Mouse (Mus musculus) liver, embryonic 13.5 days (tissue): ENCODE results near the gene Srl. TPM values are rescaled to one million over a fixed set of nuclear protein-coding genes. Genes with fewer than 3 reads are reported as not detected.

ENCODE experiments used
- ATAC-seq: fragments of 200-750 bp; cut with Nextera tagmentation; 2 replicates; pipeline ENCODE4 v1.8.0; 2017; ENCODE audit warnings: low read depth, mild to moderate bottlenecking, moderate number of reproducible peaks, moderate library complexity
- DNase-seq: peaks from one replicate; pipeline ENCODE4 v3.0.0; 2022
- H3K27ac ChIP-seq: fragments of 300-500 bp; sonication (generic); 2 replicates; pipeline ENCODE4 v1.5.1; 2015; ENCODE audit warnings: moderate library complexity, mild to moderate bottlenecking, inconsistent platforms
- H3K27me3 ChIP-seq: fragments of 300-500 bp; sonication (generic); 2 replicates; pipeline ENCODE4 v1.6.1; 2015; ENCODE audit warnings: mild to moderate bottlenecking, inconsistent platforms
- H3K36me3 ChIP-seq: fragments of 300-500 bp; sonication (generic); 2 replicates; pipeline ENCODE4 v1.6.1; 2015; ENCODE audit warnings: mild to moderate bottlenecking, inconsistent platforms
- H3K4me1 ChIP-seq: fragments of 300-500 bp; sonication (generic); replicated peaks from 2 replicates; pipeline ENCODE4 v1.6.1; 2015; ENCODE audit warnings: inconsistent platforms
- H3K4me2 ChIP-seq: fragments of 300-500 bp; sonication (generic); 2 replicates; pipeline ENCODE4 v1.6.1; 2015; ENCODE audit warnings: inconsistent platforms, mild to moderate bottlenecking, moderate library complexity
- H3K4me3 ChIP-seq: fragments of 300-500 bp; sonication (generic); replicated peaks from 2 replicates; pipeline ENCODE4 v1.5.1; 2015; ENCODE audit warnings: mild to moderate bottlenecking, inconsistent platforms
- H3K9ac ChIP-seq: fragments of 300-500 bp; sonication (generic); 2 replicates; pipeline ENCODE4 v1.6.1; 2015; ENCODE audit warnings: mild to moderate bottlenecking, inconsistent platforms
- H3K9me3 ChIP-seq: fragments of 300-500 bp; sonication (generic); replicated peaks from 2 replicates; pipeline ENCODE4 v1.6.1; 2016; ENCODE audit warnings: inconsistent platforms
- WGBS: fragments of 180-500 bp; shearing (Covaris S2); methylation state at CpG from one replicate; pipeline ENCODE4 v1.1.7; 2015; ENCODE audit not compliant: insufficient replicate concordance; 5-methylcytosine and 5-hydroxymethylcytosine counted together
- polyA plus RNA-seq: library from polyadenylated mRNA; unstranded; fragments of >200 nt; fragmentation: Nextera tagmentation; extraction: Ambion mirVana; gene quantifications from 2 replicates; pipeline ENCODE4 v1.2.1, GENCODE M21; 2015

Gene Srl
- polyA plus RNA-seq, 1 experiment from 2014 or later: 3.2 TPM

DNA sequence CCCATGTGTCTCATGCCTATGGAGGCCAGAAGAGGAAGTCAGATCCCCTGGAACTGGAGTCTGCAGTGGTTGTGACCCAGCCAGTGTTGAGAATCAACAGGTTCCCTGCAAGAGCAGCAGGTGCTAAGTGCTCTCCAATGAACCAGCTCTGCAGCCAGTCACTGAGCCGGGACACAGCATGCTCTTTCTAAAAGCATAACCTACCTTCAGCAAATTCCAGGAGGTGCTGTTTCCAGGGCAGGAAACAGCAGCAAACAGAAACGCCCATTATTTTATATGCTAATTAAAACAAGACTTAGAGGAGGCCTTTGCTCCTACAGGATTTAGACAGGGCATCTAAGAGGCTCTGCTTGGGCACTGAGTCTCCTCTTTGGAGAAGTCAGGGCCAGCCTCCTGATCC lies 34.4 kb upstream of the Srl start:
- WGBS: 64% methylated on average over 2 of the region's 2 CpGs
- no peak overlapping the region for H3K4me2 ChIP-seq
- H3K9me3 ChIP-seq: no peaks in the 10 kb centered on the region
- DNase-seq (no peak), ATAC-seq (no peak)
- no peak overlapping the region for H3K27ac ChIP-seq
- no peak overlapping the region for H3K4me3 ChIP-seq
- no peaks in the 10 kb centered on the region for H3K36me3 ChIP-seq
- H3K4me1 ChIP-seq: 0 out of 2 replicates have a peak, but pooled peaks cover 4% of the 10 kb centered on the region
- H3K9ac ChIP-seq: no peak overlapping the region
- H3K27me3 ChIP-seq: 0 out of 2 replicates have a peak, but pooled peaks cover 5% of the 10 kb centered on the region

DNA sequence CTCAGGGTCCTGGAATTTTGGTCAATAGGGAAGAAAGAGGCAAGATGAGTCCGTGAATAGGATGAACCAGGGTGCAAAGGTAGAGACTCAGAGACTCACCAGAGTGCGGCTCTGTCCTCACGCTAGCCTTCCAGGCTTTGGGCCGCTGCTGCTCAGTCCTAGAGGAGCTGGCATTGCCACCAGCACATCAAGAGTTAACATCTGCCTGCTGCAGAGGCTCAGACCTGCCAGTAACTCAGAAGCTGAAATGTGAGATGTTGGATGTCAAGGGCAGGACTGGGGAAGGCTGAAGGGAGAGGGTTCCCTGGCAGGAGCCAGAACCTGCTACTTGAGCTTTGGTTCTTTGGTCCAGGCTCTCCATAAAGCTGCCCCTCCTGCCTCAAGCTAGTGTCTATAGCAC lies 29.1 kb upstream of the Srl start:
- no peak for ATAC-seq
- no peak for DNase-seq

DNA sequence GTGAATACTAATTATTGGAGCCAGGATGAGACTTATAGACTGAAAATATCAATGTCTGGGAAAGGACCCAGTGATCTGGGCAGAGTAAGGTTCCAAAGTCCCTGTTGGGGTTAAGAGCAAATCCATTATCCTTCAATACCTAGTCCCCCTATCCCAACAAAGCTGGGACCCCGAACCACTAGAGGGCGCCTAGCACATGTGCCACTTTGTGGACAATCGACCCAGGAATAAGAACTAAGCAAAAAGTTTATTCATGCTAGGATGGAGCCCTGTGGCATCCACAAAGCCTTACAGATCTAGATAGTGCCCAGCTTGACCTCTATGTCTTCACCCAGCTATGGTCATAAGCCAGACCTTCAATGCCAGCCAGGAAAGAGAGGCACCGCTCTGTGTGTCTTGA lies 26.3 kb upstream of the Srl start:
- Histone ChIP-seq H3K9ac (no peak overlapping the region), H3K4me3 (no peak overlapping the region), H3K9me3 (no peaks in the 10 kb centered on the region), H3K36me3 (no peaks in the 10 kb centered on the region), H3K4me1 (peaks cover 7% of the 10 kb centered on the region), H3K27me3 (0 out of 2 replicates have a peak, but pooled peaks cover 7% of the 10 kb centered on the region), H3K4me2 (no peak overlapping the region), H3K27ac (no peak overlapping the region)
- DNase-seq (peak; percentile 67), ATAC-seq (peak; percentile 45; the same call in 1 of the 2 replicates)
- 23% methylated on average over 4 of the region's 4 CpGs for WGBS

More for the DNA sequence above, 29.1 kb upstream of the Srl start:
- Histone ChIP-seq H3K36me3 (no peaks in the 10 kb centered on the region), H3K4me2 (no peak overlapping the region), H3K4me3 (no peak overlapping the region), H3K27me3 (0 out of 2 replicates have a peak, but pooled peaks cover 5% of the 10 kb centered on the region), H3K9ac (no peak overlapping the region), H3K4me1 (peaks cover 7% of the 10 kb centered on the region), H3K27ac (no peak overlapping the region), H3K9me3 (no peaks in the 10 kb centered on the region)
- WGBS: 68% methylated on average over 4 of the region's 4 CpGs

DNA sequence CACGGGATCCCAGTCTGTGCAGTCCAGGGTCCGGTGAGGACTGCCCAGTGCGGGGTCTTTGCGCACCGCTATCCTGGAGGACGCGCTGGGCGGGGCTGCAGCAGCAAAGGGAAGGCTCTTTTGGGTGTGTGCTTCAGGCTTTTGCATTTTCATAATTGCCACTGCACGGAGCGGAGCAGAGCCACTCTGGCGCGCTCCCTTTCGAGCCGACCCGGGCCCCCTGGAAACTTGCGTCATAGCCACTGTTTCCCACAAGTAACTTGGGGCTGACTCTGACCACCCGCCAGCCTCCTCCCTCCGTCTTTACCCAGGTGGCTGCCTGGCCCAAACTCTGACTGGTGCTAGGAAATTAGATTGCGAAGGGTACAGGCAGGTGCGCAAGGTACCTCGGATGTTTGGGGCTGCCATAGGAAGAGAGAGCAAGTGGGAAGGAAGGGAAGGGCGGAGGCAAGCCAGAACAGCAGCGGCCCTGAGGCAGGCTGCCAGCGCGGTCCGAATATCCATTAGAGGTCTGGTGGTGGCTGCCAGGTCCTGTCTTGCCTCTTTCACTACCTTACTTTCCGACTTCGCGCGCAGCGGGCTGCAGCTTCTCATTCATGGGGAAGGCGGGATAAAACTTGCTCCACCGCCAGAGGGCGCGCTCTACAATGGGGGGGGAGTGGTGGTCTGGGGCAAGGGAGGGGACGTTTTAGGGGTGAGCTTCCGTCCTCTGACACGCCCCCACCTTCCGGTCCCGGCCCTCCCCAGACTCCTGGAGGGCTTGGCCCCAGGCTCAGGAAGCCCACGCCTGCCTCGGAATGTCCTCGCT lies 18.7 kb upstream of the Srl start:
- Histone ChIP-seq H3K9ac (peak overlapping the region; percentile 85), H3K4me2 (peak overlapping the region; percentile 99), H3K9me3 (no peaks in the 10 kb centered on the region), H3K36me3 (0 out of 2 replicates have a peak, but pooled peaks cover 5% of the 10 kb centered on the region), H3K27ac (peak overlapping the region; percentile 92), H3K4me3 (peak overlapping the region; percentile 77), H3K4me1 (peaks cover 46% of the 10 kb centered on the region), H3K27me3 (0 out of 2 replicates have a peak, but pooled peaks cover 4% of the 10 kb centered on the region)
- 1% methylated on average over 43 of the region's 43 CpGs for WGBS
- DNase-seq (peak; percentile 59), ATAC-seq (peak; percentile 41)

DNA sequence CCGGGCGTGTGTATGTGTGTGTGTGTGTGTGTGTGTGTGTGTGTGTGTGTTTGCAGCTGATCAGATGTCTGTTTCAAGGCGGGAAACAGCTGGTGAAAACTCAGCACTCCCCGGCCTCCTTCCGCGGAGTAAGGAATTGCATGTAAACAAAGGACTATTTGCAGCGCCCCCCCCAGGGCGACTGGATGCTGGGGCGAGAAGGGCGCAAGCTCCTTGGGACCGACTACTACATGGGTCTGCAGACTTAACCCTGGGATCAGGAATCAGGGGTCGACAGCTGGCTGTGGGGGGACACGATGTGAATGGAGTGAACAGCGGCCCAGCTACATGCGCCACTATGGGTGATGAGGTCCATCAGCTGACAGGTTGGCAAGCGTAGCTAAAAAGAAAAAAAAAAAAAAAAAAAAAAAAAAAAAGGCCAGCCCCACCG lies 18.1 kb upstream of the Srl start, which contains the start of gene Tfap4:
TSS of gene Tfap4 (minus strand) at position 140 of the 430 bp plus-strand sequence.
- Histone ChIP-seq H3K4me3 (peak within 1 kb of the TSS; percentile 77), H3K9me3 (no peaks in the 10 kb centered on the region), H3K4me1 (peaks cover 52% of the 10 kb centered on the region), H3K36me3 (0 out of 2 replicates have a peak, but pooled peaks cover 5% of the 10 kb centered on the region), H3K27me3 (0 out of 2 replicates have a peak, but pooled peaks cover 4% of the 10 kb centered on the region), H3K4me2 (peak within 1 kb of the TSS; percentile 99), H3K27ac (peak within 1 kb of the TSS; percentile 92), H3K9ac (peak within 1 kb of the TSS; percentile 85)
- WGBS: 0% methylated on average over 16 of the region's 17 CpGs
- ATAC-seq (peak; percentile 16), DNase-seq (peak; percentile 79)

DNA sequence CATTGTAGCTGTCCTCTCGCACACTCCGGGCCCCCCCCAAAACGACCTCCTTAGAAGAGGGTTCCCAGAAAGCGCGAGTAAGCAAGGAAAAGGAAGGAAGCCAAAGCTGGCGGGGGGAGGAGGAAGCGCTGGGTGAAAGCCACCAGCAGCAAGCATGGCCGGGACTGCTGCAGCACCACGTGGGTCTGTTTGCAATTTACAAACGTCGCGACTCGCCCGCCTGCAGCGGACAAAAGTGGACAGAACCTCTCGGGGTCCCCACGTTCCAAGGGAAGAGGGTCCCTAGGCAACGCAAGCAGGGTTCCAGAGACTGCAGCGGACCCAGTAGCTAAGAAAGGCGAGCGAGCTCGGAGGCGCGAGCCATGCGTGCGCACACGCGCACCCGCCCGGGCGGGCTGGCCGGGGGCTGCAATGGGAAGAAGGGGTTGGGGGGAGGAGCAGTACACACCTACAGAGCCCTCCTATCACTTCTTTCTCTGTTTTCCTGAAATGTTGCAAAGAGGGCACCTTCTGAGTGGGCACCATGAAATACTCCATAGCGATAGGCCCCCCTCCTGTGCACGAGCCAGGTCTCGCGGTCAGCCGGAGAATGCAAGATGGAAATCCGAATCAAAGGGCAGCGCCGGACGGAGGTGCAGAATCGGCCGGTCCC lies 17.5 kb upstream of the Srl start:
- H3K4me2 ChIP-seq: peak overlapping the region; percentile 99
- peaks cover 58% of the 10 kb centered on the region for H3K4me1 ChIP-seq
- peak overlapping the region; percentile 92 for H3K27ac ChIP-seq
- H3K36me3 ChIP-seq: 0 out of 2 replicates have a peak, but pooled peaks cover 5% of the 10 kb centered on the region
- H3K9me3 ChIP-seq: no peaks in the 10 kb centered on the region
- peak overlapping the region; percentile 77 for H3K4me3 ChIP-seq
- 0 out of 2 replicates have a peak, but pooled peaks cover 2% of the 10 kb centered on the region for H3K27me3 ChIP-seq
- DNase-seq: peak; percentile 50
- ATAC-seq: peak; percentile 5
- H3K9ac ChIP-seq: peak overlapping the region; percentile 85
- WGBS: under 1% methylated on average over 41 of the region's 43 CpGs

DNA sequence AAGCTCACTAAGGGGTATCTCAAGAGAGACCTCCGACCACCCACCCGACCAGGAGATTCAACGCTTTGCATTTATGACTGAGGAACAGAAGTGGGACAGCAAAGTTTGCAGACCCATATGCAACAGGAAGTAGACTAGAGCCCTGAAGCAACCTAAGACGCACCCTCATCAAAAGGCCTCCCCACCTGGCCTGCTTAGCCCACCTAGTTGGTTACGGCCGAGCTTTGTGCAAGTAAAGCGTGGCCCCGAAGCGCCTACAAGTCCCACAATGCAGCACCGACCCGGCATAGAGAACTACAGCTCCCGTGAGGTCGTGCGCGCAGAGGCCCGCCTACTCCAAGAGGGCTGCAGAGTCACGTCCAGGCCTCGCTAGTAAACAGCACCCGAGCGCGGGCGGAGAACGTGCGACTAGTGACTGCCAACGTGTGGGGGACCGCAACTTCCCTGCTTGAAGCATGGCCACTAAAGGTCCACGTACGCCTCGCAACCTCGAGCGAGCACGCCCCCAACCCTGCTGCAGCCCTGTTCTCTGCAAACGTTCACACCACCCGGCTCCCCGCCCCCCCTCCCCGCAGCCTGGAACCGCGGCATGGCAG lies 16.9 kb upstream of the Srl start:
- DNase-seq: peak; percentile 88
- peak overlapping the region; percentile 92 for H3K27ac ChIP-seq
- WGBS: under 1% methylated on average over 38 of the region's 38 CpGs
- peak overlapping the region; percentile 99 for H3K4me2 ChIP-seq
- H3K27me3 ChIP-seq: 0 out of 2 replicates have a peak, but pooled peaks cover 2% of the 10 kb centered on the region
- peak overlapping the region; percentile 77 for H3K4me3 ChIP-seq
- H3K9me3 ChIP-seq: no peaks in the 10 kb centered on the region
- ATAC-seq: peak; percentile 85
- peaks cover 65% of the 10 kb centered on the region for H3K4me1 ChIP-seq
- H3K36me3 ChIP-seq: 0 out of 2 replicates have a peak, but pooled peaks cover 5% of the 10 kb centered on the region
- H3K9ac ChIP-seq: peak overlapping the region; percentile 85

DNA sequence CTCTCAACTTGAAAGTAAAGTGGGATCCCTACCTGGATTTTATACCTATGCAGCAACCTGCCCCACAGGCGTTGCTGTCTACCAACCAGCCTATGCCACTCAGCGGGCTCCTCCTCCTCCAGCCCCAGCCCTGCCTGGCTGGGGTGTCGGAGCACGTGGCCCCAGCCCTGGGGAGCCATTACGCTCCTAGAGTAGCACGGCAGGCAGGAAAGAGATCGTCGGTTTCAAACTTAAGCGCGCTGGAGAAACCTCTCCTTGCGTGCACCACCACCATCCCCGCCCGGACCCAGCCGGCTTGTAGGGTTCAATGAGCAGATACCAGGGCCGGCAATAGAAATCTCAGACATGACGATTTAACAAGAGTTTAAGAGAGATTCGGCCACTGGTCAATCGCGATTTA lies 16.3 kb upstream of the Srl start:
- under 1% methylated on average over 19 of the region's 19 CpGs for WGBS
- H3K4me2 ChIP-seq: peak overlapping the region; percentile 99
- 0 out of 2 replicates have a peak, but pooled peaks cover 2% of the 10 kb centered on the region for H3K27me3 ChIP-seq
- 0 out of 2 replicates have a peak, but pooled peaks cover 5% of the 10 kb centered on the region for H3K36me3 ChIP-seq
- H3K4me3 ChIP-seq: peak overlapping the region; percentile 77
- H3K27ac ChIP-seq: peak overlapping the region; percentile 92
- peak; percentile 60 for ATAC-seq
- DNase-seq: peak; percentile 70
- H3K9me3 ChIP-seq: no peaks in the 10 kb centered on the region
- H3K9ac ChIP-seq: peak overlapping the region; percentile 85
- peaks cover 70% of the 10 kb centered on the region for H3K4me1 ChIP-seq

DNA sequence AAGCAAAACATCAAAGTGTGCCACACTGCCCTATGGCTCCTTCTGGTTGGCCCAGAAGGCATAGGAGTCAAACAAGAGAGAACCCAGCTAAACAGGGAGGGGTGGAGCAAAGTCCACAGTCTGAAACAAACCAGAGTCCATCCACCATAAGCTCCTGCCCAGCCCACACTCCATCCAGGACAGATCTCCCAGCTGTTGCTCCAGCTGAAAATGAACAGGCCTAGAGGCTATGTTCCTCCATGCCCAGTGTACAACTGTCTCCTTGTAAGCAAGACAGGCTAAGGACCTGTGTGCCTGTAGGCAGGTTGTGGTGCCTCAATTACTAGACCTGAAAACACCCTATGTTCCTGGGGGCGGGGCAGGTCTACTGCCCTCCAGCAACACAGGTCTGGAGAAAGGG lies 15.5 kb upstream of the Srl start:
- Histone ChIP-seq H3K27me3 (0 out of 2 replicates have a peak, but pooled peaks cover 2% of the 10 kb centered on the region), H3K4me1 (peaks cover 79% of the 10 kb centered on the region), H3K36me3 (0 out of 2 replicates have a peak, but pooled peaks cover 5% of the 10 kb centered on the region), H3K9me3 (no peaks in the 10 kb centered on the region), H3K4me2 (peak overlapping the region; percentile 99), H3K4me3 (peak overlapping the region; percentile 77), H3K27ac (peak overlapping the region; percentile 92), H3K9ac (peak overlapping the region; percentile 85)
- DNase-seq (no peak), ATAC-seq (no peak)
- WGBS: 47% methylated on average over 1 of the region's 1 CpGs

DNA sequence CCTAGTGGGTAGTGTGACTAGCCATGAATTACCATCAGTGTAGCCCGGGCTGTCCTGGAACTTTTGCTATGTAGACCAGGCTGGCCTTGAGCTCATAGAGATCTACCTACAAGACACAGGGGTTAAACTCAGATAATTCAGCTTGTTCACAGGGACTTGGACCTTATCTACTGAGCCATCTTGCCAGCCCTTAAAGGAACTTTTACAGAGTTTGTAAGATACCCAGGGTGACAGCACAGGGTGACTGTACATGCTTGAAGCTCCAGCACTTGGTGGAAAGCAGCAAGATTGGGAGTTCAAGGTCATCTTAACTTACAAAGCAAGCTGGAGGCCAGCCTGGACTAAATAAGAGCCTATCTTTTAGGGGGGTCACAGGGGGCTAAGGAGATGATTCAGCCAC lies 13.9 kb upstream of the Srl start:
- peak overlapping the region; percentile 92 for H3K27ac ChIP-seq
- peak overlapping the region; percentile 73 for H3K9ac ChIP-seq
- peaks cover 81% of the 10 kb centered on the region for H3K4me1 ChIP-seq
- no peak overlapping the region for H3K4me3 ChIP-seq
- peaks cover 20% of the 10 kb centered on the region for H3K36me3 ChIP-seq
- peak overlapping the region; percentile 20 for H3K4me2 ChIP-seq
- DNase-seq (peak; percentile 42), ATAC-seq (no peak)
- no peaks in the 10 kb centered on the region for H3K27me3 ChIP-seq
- 46% methylated on average over 1 of the region's 1 CpGs for WGBS
- H3K9me3 ChIP-seq: no peaks in the 10 kb centered on the region
